Mouse (Mus musculus) layer of hippocampus, adult 9-11 months (tissue): ENCODE measurements around the gene Dnah8.
A peak's percentile ranks its signal among the peaks of the same experiment; 100 is the strongest.
"Not testable (repeated sequence)": the region's sequence is repeated elsewhere in the genome, so short reads cannot be mapped to it uniquely, and the experiment has no call there.

Experiments
- DNase-seq: peaks from one replicate; pipeline ENCODE4 v3.0.0; 2022

The Dnah8 gene

DNA sequence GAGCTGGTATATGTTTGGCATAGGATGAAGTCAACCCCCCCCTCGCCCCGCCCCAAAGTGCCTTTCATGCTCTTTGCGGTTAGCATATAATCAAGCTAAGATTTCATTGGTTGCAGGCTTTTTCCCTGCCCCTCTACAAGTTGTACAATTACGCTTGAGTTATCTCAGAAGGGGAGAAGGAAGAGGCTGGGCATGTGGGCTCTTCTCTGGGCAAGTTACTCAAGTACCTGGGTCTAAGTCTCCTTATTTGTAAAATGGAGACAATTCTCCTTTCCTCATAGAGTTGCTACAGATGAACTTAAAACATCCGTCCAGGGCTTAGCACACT lies 14.2 kb upstream of the Dnah8 start:
- no peak for DNase-seq

DNA sequence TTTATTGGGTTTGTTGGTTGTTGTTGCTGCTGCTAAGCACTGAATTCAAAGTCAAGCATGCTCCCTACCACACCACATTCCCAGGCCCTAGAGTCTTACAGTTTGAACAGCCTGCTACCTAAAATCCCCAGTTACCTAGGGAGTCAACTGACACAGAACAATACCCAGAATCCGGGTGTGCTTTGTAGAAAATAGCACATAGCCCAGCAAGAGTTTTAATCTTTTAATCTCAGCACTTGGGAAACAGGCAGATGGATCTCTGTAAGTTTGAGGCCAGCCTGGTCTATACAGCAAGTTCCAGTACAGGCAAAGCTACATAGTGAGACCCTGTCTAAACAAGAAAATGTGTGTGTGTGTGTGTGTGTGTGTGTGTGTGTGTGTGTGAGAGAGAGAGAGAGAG lies 13.4 kb upstream of the Dnah8 start:
- DNase-seq: no peak

DNA sequence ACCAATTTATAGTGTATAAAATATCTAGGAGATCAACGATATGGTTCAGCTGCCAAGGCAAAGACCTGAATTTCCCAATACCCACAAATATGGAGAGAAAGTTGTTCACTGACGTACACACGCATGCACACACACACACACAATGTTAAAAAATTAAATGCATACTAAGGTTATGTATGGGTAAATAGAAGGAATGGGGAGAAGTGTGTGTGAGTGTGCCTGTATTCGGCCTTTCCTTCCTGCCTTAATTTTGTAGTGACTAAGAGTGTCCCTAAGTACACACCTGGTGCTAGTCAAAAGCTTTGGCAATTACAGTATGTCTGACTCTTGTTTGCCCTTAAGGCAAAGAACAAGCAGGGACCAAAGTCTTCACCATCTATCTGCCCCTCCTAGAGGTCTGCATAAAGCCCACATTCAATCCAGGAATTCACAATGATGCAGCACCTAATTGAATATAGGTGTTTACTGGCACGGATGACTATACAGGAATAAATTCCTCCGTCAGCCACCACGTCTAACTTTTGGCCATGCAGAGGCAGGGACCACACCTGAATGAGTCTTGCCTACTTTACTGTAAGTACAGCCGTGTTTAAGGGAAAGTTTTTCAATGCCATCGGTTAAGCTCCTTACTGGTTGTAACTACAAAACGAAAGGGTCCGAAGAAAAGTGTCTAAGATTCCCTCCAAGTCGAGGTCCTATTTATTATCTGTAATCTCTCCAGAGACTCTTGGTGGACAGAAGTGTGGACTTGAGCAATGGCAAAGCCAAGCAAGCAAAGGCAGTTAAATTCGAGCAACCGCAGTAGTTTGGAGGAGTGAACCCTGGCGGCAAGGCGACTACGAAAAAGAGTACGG lies 12.7 kb upstream of the Dnah8 start:
- DNase-seq: no peak

DNA sequence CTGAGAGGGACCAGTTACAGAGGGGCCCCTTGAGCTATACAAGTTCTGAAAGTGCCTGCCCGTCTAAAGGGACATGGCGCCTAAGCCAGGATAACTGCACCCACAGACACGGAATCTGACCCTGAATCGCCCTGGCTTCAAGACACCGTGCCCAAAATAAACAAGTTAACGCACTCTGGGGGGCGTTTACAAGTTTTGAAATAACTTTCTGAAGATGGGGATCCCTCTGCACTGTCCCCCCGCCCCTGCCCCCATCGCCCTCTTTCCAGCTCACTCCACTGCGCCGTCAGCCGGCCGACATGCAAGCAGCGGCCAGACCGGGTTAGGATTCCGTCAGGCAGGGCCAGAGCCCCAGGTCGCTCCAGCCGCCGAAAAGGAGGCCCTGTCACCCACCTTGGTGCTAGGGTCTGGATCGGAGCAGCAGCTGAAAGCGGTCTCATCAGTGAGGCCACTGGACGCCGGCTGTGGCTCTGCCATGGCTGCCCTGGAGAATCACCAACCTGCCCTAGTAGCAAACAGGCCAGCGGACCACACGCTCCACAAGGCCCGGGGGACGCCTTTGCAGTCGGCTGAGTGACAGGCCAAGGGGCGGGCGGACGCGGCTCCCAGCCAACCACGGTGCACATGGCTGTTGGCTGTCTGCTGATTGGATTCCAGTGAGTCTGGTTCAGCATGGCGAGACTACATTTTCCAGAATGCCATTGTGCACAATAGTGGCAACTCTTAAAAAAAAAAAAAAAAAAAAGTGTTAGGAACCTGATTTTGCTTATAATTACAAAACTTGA lies 11.9 kb upstream of the Dnah8 start:
- peak; percentile 100 for DNase-seq

DNA sequence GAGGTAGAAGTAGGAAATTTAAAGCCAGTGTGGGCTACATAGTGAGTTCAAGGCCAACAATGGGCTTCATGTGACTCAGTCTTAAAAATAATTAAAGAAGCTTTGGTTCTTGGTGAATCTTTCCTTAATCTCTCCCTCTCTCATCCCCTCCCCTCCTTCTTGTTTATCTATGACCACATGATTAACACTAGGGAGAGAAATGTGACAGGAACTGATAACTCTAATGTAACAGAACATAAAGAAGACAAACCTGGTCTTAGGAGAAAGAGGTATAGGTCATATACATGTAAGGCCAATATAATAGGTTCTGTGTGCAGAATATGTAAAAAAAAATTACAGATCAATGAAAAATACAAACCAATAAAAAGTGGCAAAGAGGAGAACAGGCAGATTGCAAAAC lies 10.8 kb upstream of the Dnah8 start:
- no peak for DNase-seq

DNA sequence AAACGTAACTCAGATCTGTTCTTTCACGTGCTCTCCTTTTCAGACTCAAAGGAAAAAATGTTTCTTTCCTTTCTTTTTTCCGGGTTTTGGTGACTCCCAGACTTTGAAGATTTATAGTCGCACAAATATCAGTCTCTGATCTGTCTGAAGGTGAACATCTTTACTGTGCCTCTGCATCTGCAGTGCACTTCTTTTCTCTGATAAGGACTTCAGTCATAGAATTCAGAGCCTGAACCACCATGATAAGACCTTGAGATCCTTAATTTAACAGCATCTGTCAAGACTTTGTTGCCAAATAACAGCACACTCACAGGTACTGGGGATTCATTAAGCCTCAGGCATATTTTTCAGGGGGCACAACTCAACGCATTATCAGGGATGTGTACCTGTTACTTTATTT lies 8.0 kb upstream of the Dnah8 start:
- no peak for DNase-seq

DNA sequence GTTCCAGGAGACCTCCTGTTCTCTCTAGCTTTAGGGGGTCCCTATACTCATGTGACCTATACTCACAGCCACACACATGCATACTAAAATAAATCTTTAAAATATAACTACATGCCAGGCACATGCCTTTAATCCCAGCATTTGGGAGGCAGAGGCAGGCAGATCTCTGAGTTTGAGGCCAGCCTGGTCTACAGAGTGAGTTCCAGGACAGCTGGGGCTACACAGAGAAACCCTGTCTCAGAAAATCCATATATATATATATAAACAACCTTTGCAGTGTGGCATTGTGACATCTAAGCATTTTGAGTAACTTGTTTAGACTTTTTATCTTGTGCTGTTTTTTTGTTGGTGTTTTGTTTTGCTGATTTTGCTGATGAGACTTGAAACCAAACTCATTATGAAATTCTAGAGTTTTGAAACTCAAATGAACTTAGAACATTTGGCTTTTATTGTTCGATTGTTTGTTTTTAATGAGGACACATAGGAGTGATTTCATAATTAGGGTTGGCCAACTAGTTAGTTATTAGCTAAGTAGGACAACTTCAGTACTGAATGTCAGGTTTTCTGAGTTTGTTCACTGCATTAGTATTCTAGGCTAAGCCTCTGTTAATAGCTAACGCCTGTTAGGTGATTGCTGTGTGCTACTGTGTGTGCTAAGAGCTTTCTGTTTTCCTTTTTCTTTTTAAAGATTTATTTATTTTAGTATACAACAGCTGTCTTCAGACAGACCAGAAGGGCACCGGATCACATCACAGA lies 5.8 kb upstream of the Dnah8 start:
- no peak for DNase-seq

DNA sequence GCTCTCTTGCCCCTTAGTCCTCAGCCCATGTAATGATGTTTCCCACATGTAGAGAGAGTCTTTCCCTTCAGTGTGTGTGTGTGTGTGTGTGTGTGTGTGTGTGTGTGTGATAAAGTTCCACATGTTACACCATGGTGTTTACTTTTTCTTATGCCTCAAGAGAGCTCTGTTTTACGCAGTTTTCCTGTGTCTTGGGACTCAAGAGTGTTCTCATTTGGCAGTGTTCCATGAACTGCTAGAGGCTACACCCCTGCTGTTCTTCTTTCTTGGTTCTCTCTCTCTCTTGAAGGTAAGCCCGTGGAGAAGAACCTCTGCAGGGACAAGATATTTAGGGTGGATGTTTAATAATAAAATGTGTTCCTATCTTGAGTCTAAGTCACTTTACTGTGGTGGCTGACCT lies 5.0 kb upstream of the Dnah8 start:
- DNase-seq: no peak

DNA sequence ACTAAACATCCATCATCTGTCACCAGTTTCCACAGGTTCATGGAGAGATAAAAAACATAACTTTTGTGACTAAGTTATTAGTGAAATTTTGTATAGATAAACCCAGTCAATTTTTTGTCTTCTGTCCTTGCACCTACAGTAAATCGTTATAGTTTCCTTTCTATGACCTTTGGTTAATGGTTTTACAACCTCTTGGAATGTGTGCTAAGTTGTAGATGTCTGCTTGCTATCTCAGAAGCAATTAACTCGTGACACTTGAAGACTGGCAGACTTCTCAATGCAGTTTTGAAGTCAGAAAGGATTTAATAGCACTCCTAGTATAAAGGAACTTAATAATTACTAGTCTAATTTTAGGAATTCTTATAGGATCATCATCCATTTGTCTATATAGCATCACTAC lies 3.6 kb upstream of the Dnah8 start:
- no peak for DNase-seq

DNA sequence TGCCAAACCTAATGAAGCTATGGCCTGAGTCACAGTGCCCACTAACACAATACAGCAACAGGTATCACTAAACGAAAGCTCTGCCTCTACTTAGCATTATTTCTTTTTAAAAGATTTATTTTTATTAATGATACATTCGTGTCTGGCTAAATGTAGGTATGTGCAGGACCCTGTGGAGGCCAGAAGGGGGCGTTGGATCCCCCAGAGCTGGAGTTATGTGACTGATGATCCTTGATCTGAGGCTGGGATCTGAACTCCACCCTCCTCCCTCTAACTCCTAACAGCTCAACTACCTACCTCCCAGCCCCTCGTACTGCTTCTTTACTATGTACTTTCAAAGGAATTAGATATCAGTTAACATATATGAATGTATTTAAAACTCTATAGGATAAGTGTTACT lies 2.7 kb upstream of the Dnah8 start:
- DNase-seq: no peak

DNA sequence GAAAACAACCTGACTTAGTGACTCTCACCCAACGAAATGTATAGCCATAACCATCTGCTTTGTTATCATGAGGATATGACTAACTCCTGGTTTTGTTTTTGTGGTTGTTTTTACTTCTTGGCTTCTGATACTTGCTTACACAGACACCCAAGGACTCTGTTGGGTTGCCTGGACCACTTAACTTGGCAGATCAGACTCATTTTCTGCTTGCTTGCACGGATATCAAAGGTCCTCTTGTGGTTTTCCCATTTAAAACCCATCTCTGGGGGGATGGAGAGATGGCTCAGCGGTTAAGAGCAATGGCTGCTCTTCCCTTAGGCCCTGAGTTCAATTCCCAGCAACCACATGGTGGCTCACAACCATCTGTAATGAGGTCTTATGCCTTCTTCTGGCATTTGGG lies 954 bp upstream of the Dnah8 start:
- DNase-seq: no peak

DNA sequence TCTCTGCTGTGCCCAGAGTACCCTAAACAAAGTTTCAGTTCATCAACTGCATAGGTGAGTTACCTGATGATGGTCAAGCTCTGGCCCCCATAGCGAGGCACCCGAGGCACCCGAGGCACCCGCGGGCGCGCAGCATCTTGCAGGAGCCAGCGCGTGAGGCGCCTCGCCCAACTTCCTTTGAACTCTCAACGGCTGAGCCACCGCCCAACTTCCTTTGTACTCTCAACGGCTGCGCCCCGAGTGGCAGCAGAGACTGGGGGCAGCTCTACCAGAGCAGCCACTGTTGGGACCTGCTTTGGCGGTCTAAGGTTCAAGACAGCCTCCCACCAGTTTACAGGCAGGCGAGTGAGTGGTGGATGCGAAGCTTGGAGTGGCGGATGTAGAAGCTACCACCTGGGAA lies 2.6 kb downstream of the Dnah8 start, which contains the start of gene Glo1:
Glo1 (minus strand) TSS at position 153 of the 400 bp plus-strand sequence.
- DNase-seq: not testable (repeated sequence)

DNA sequence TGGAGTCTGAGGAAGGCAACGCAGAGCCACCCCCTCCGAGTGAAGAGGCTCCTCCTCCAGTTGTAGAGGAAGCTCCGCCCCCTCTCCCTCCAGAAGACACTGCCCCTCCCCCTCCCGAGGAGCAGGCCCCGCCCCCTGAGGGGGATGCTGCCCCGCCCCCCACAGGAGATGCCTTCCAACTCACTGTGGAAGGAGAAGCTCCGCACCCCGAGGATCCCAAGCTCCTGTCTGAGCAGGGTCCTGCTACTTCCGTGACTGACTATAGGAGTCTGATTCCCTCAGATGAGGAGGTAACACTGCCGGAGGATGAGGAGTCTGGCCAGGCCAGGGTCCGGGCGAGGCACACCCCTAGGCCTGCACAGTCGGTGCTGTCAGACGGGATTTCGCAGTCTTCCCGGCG lies 11.2 kb downstream of the Dnah8 start:
- DNase-seq: no peak

DNA sequence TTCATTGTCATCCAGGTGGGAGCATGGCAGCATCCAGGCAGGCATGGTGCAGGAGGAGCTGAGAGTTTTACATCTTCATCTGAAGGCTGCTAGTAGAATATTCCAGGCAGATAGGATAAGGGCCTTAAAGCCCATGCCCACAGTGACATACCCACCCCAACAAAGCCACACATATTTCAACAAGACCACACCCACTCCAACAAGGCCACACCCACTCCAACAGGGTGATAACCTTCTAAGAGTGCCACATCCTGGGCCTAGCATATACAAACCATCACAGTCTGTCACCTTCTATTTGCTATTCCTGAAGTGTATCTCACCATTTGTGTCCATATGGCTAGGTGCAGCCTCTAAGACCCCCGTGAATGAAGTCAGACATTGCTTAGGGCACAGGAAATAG lies 13.6 kb downstream of the Dnah8 start:
- DNase-seq: no peak

DNA sequence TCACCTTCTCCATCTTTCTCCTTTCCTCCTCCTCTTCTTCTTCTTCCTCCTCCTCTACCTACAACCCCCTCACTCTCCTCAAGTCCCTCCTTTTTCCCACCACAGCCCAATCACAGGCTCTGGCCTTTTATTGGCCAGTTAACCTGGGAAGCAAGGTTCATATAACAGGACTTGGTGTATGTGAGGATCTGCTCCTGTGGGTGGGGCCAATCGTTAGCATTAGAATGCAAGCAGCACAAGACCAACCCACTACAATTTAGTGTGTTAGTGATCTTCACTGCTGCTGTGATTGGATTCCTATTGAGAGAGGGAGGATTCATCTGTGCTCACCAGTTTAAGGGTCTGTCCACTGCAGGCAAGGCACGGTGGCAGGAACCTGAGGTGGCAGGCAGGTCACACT lies 14.8 kb downstream of the Dnah8 start:
- DNase-seq: no peak

DNA sequence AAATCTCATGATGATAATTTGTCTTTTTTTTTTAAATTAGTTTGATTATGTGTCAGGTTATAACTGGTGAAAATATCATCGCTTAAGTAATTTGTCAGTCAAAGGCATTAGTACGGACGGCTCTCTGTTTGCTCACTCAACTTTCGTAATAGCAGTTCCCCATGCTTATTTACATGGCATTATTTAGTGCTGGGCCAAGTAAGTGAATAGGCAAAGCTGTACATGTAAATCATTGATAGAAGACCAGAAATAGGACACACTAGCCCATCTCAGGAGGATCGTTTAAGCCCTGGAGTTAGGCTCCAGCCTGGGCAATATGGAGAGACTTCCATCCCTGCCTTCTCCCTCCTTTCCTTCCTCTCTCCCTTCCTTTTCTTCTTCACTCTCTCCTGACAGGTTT lies 16.7 kb downstream of the Dnah8 start:
- no peak for DNase-seq

DNA sequence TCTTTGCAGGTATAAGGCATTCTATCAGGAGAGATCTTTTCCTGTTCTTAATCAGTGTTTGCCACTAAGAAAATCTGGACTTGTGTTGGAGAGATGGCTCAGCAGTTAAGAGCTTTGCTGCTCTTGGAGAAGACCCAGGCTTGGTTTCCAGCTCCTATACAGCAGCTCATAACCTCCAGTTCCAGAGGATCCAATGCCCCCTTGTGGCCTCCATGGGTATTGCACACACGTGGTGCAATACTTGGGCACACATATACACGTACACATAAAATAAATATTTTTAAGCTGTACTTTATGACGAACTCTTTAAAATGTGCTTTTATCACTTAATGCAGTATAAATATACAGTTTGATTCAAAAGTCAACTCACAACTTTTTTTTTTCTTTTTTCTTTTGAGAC lies 24.6 kb downstream of the Dnah8 start:
- no peak for DNase-seq

DNA sequence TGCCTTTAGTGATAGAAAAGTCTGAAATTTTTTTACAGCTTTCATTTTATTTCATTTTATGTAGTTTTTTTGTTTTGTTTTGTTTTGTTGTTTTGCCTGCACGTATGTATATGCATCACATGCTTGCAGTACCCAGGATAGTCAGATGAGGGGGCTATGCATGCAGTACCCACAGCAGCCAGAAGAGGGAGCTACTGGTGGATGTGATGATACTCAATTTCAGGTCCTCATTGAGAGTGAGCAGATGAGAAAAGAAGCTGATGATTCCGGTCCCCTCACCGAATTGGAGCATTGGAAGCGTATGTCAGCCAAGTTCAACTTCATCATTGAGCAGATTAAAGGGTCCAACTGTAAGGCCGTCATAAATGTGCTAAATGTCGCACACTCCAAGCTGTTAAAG lies 28.9 kb downstream of the Dnah8 start:
- DNase-seq: no peak

DNA sequence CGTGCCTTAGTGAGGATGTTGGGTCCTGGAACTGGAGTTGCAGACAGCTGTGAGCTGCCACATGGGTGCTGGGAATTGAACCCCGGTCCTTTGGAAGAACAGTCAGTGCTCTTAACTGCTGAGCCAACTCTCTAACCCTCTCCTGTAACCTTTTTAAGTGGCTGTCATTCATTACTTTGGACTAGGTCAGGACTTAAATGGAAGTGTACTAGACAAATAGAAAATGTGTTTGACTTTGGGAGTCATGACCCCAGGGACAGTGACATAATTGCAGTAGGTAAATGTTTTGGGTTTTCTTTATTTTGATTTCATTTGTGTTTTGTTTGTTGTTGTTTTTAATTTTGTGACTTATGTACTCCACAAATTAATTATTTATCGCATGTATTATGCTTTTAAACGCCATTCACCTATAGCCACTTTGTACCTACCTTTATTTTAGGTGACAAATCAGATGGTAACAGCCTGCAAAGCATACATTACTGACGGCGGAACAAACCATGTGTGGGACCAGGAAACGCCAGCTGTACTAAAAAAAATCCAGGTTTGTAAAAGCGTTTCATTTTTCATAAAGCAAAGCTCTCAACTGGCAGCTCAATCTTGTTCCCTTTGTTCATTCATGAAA lies 33.5 kb downstream of the Dnah8 start:
- no peak for DNase-seq

DNA sequence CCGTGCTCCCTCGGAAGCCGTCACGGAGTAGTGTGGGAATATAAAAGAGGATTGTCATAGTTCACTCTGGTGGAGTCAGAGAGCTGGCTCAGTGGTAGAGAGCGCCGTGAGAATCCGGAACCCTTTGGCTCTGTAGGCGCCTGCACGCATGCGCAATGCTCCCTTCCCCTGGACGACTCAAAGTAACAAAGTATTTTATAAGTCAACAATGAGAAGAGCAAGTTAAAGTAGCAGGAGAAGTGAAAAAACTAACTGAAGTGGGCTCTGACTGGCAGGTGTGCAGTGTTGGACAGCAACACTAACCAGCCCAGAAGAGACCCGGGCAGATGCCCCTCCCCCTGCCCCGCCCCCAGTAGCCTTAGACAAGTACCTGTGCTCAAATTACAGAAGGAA lies 34.0 kb downstream of the Dnah8 start:
- peak; percentile 87 for DNase-seq

DNA sequence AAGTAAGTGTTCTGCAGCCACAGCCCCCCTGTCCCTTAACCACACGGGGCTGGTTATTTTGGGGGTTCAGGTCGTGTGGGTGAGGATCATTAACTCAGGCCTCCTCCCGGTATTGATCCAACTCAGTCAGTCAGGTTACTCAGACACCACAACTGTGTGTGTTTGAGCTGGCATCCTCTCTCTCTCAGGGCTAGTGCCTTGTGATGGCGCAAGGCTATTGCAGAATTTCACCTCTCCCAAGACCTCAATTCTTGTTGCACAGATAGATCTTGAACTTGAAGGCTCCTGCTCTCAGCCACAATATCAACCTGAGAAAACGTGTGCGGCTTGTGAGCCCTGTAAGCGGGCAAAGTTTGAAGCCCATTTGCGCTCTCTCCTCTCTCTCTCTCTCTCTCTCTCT lies 38.0 kb downstream of the Dnah8 start:
- no peak for DNase-seq

DNA sequence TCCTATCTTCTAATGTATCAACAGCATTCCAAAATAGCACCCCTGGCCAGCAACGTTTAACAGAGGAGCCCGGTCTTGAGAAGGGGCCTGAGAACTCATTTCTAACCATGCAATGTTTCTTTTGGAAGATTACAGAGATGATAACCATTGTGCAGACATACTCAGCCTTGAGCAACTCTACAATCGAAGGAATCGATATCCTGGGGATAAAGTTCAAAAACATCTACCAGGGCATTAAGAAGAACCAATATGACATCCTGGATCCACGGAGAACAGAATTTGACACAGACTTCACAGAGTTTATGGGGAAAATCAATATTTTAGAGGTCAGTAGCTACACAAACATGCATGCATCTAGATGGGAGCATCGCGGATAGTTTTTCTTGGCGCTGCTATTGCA lies 39.0 kb downstream of the Dnah8 start:
- no peak for DNase-seq

DNA sequence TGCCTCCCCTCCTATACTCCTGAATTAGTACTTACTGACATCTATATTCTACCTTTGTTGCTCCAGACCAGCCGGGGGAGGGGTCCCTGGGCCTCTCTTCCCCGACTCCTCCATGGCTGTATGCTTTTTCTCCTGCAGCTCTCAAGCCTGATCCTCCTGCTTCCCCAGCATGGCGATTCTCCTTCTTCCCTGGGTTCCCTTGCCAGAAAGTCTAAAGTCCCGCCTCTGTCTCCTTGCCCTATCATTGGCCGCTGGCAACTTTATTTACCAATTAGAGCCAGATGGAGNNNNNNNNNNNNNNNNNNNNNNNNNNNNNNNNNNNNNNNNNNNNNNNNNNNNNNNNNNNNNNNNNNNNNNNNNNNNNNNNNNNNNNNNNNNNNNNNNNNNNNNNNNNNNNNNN lies 40.7 kb downstream of the Dnah8 start:
- DNase-seq: no peak
